Mouse (Mus musculus): ENCODE data around the gene Olfr195.
"Not testable (repeated sequence)": the region's sequence is repeated elsewhere in the genome, so short reads cannot be mapped to it uniquely, and the experiment has no call there.

Gene Olfr195

DNA sequence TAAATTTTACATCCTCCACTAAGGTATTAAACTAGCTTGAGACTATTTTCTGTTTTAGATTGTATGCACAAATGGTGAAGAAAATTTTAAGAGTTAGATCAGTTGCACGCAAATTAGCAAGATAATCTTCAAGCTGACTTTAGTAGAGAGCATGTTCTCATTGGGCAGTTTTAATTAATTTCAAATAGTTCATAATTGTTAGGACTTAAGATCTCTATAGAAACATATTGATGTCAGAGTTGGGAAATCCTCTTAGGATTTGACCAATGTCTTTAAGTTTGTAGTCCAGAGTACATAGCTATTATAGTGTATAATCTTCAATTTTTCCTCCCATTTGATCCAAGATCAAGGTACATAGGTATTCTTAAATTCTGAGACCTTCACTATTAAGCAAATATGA is at the start of gene Olfr195:
TSS of gene Olfr195 (plus strand) at position 301 of the 400 bp plus-strand sequence.
- no peak for DNase-seq (ENCODE audit: low spot score in 2 of 2)

DNA sequence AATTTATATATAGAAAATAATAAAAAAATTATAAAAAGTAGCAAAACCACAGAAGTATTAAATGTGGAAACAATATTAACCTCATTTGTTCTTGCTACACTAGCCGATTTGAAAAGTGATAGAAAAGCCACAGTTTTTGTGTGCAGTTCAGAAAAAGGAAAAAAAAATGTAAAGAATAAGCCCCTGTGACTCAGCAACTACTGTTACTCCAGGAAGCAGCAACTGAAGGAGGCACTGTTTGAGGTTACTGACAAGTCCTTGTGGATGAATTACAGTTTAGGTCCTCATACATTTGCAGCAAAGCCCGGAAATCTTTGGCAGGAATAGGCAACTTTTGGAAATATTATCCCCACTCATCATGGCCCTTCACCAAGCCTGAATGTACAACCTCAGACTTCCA is 41.5 kb upstream of the Olfr195 start:
- no peak for DNase-seq (ENCODE audit: low spot score in 2 of 2)

DNA sequence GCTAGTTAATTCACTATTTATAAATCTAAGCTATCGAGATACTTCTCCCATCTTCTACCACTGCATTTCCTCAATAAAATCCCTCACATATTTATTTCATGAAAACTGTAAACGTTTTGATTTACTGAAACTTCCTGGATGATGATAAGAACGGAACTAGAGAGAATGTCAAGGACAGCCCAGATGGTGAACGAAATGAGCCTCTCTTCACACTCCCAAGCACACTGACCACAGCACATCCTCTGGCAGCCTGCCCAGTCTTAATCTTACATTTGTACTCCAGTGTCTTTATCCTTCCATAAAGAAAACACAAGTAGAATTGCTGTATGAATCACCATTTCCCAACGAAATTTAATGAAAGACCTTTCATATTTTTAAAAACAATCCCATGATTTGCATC is 38.3 kb upstream of the Olfr195 start:
- not testable (repeated sequence) for DNase-seq (ENCODE audit: low spot score in 2 of 2)

DNA sequence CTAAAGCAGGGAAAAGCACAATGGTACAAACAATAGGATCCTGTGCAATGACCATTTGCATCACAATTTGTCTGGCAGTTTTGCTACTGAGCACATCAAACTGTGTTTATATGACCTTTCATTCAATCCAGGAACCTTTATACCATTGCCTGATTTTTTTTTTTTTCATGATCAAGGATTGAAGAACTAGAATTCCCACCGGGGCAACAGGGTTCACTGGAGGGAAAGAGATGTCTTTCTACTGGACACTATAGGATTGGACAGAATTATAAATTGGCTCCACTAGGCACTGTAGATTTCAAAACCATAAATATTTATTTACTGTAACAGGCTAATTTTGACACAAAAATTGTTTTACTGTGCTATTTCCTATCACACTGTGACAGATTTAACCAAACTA is 35.1 kb upstream of the Olfr195 start, which contains the start of gene Olfr193:
TSS of gene Olfr193 (minus strand) at position 101 of the 400 bp plus-strand sequence.
- no peak for DNase-seq (ENCODE audit: low spot score in 2 of 2)

DNA sequence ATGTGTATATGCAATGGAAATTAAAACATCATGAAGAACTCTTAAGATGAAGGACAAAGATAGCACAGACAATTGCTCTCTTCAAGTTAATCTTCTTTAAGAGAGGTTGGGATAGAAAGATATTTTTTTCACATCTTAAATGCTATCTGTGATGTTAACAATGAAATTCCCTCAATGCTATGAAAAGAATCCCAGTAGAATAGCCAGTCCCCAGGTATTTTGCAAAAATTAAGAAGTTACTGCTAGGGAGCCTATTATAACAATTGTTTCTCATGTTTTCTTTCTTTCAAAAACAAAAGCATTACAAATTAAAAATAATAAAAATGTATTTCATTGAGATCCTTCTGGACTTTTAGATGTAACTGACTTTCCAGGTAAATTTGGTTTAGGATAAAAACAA is 25.9 kb upstream of the Olfr195 start, which contains the start of gene Olfr194:
TSS of gene Olfr194 (minus strand) at position 101 of the 400 bp plus-strand sequence.
- no peak for DNase-seq (ENCODE audit: low spot score in 2 of 2)

DNA sequence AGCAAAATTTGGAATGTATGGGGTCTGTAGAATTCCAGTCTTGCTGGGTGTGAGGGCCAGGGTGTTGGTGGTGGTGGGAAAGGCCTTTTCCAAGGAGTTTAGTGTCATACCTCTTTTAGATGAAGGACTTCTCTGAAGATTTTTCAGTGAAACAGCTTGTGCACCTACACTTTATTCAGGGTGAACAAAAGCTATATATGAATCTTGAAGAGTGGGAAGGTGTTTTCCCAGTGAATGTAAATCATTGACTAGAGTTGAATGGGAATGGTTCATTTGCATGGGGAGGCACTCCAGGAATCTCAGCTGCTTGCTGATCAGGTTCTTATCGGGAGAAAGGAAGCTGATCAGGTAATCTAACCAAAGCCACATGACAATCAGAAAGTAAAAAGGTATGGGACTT is 16.1 kb upstream of the Olfr195 start:
- DNase-seq (ENCODE audit: low spot score in 2 of 2) = no peak

DNA sequence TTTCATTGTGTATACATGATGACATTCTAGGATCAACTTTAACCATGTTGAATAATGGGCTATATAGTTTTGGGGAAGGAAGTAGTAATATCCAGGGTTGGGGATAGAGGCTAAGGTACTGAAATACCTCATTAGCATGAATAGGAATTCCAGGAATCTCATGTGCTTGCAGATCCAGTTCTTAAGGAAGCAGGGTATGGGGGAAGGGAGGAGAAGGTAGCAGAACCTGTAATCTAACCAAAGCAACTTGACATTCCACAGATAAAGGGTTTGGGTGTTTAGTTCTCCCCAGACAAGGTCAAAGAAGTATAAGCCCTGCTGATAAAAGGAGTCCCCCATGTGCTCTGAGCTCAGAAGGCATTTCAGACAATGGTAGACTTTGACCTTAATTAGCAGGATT is 5.7 kb upstream of the Olfr195 start:
- DNase-seq (ENCODE audit: low spot score in 2 of 2) = no peak

DNA sequence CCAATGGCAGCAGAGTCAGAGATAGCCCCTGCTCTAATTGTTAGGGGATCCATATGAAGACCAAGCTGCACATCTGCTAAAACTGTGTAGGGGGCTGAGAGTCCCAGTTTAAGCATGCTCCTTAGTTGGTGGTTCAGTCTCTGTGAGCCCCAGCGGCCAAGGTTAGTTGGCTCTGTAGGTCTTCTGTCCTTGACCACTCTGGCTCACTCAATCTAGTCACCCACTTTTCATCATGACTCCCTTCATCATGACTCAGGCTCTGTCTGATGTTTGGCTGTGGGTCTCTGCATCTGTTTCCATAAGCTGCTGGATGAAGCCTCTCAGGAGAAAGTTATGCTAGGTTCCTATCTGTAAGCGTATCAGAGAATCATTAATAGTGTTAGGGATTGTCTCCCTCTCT is 5.2 kb downstream of the Olfr195 start:
- DNase-seq (ENCODE audit: low spot score in 2 of 2) = no peak

DNA sequence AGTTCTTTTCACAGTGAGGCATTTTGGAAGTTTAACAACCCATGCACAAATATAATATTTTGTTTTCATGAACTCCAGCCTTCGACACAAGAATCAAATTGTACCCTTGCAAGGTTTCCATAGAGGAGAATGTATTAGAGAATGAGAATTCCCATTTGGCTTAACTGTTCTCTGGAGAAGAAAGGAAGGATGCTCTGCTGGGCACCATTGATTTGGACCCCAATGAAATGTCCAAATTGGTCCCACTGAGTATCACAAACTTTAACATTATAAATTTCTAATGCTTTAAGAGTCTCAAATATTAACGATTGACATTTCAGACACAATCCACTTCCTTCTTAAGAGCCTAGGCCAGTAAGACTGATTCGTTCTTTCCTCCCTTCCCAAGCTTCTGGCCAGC is 23.5 kb downstream of the Olfr195 start, which contains the start of gene Olfr196:
TSS of gene Olfr196 (minus strand) at position 101 of the 400 bp plus-strand sequence.
- no peak for DNase-seq (ENCODE audit: low spot score in 2 of 2)
